Mouse (Mus musculus): ENCODE measurements at regions not wholly inside any gene's neighbourhood (a gene's known extent, or its start where the extent isn't known, plus 50 kb on each side); places are given as distances from the start of the nearest gene placed in this dataset.

DNA sequence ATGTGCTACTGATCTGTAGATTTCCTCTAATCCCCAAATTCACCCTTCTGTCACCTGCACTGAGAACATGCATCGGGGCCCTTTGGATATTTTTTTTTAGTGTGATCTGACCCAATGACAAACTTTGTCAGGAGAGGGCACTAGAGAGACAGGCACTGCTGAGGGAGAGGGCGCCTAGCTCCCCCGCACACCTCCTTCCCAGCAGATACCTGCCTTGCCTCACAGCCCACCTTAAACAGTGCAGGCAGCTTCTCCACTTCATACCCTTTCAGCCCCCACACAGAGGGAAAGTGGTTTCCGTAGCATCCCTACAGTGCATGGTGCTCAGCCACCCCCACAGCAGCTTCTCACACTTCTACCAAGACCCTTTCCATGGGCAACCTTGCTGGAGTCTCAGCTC lies 670.0 kb downstream of the Tmem132b start:
- TF ChIP-seq POLR2AphosphoS5 (IDR thresholded peaks at IDR 0.05; ENCODE audit: insufficient replicate concordance, low read depth, low read length) (no peak), CTCF (IDR thresholded peaks at IDR 0.05; ENCODE audit: low read depth, low read length) (no peak), GATA1 (IDR thresholded peaks at IDR 0.05; ENCODE audit: borderline replicate concordance, low read length) (no peak)
